Mouse (Mus musculus) heart, embryonic 16.5 days (tissue): ENCODE results near the gene Rab1a. TPM values are rescaled to one million over a fixed set of nuclear protein-coding genes. Genes with fewer than 3 reads are reported as not detected.
"Not testable (repeated sequence)": the region's sequence is repeated elsewhere in the genome, so short reads cannot be mapped to it uniquely, and the experiment has no call there.

Experiments
- ATAC-seq: fragments of 200-750 bp; cut with Nextera tagmentation; replicated peaks from 2 replicates; pipeline ENCODE4 v1.8.0; 2017; ENCODE audit warnings: moderate number of reproducible peaks; ENCODE audit not compliant: insufficient read depth, low FRiP score; ENCODE audit errors: extremely low read depth
- H3K27ac ChIP-seq: fragments of 300-500 bp; sonication (generic); 2 replicates; pipeline ENCODE4 v1.5.1; 2014; ENCODE audit warnings: mild to moderate bottlenecking, low read length, control low read depth, moderate library complexity
- H3K27me3 ChIP-seq: fragments of 300-500 bp; sonication (generic); 2 replicates; pipeline ENCODE4 v1.6.1; 2014; ENCODE audit warnings: low read length, mixed read lengths; ENCODE audit not compliant: control insufficient read depth, insufficient read depth
- H3K36me3 ChIP-seq: fragments of 300-500 bp; sonication (generic); 2 replicates; pipeline ENCODE4 v1.6.1; 2014; ENCODE audit not compliant: control insufficient read depth, insufficient read depth
- H3K4me1 ChIP-seq: fragments of 300-500 bp; sonication (generic); 2 replicates; pipeline ENCODE4 v1.6.1; 2014; ENCODE audit warnings: low read length, mixed read lengths; ENCODE audit not compliant: control insufficient read depth, insufficient read depth
- H3K4me2 ChIP-seq: fragments of 300-500 bp; sonication (generic); 2 replicates; pipeline ENCODE4 v1.6.1; 2014; ENCODE audit warnings: low read depth, mild to moderate bottlenecking, control low read depth, low read length
- H3K4me3 ChIP-seq: fragments of 300-500 bp; sonication (generic); 2 replicates; pipeline ENCODE4 v1.5.1; 2014; ENCODE audit warnings: mild to moderate bottlenecking, control low read depth, low read length
- H3K9ac ChIP-seq: fragments of 300-500 bp; sonication (generic); 2 replicates; pipeline ENCODE4 v1.6.1; 2014; ENCODE audit warnings: low read length, control low read depth
- H3K9me3 ChIP-seq: fragments of 300-500 bp; sonication (generic); replicated peaks from 2 replicates; pipeline ENCODE4 v1.6.1; 2016; ENCODE audit warnings: low read length; ENCODE audit not compliant: control insufficient read depth
- WGBS: fragments of 180-500 bp; shearing (Covaris S2); extraction: QIAGEN DNeasy Blood & Tissue Kit; methylation state at CpG from one replicate; pipeline ENCODE4 v1.1.7; 2014; 5-methylcytosine and 5-hydroxymethylcytosine counted together
- polyA plus RNA-seq: library from polyadenylated mRNA; unstranded; fragments of >200 nt; fragmentation: Nextera tagmentation; extraction: Ambion mirVana; gene quantifications from 2 replicates; pipeline ENCODE4 v1.2.1, GENCODE M21; 2015

Rab1a gene
- 194 and 228 TPM in 2 replicates for polyA plus RNA-seq

- Histone ChIP-seq H3K27me3 (no peaks in the 10 kb centered on the region), H3K4me2 (peak within 1 kb of the TSS; percentile 85), H3K9me3 (no peaks in the 10 kb centered on the region), H3K4me3 (peak within 1 kb of the TSS; percentile 84), H3K36me3 (no peaks in the 10 kb centered on the region), H3K27ac (peak within 1 kb of the TSS; percentile 98), H3K9ac (peak within 1 kb of the TSS; percentile 98), H3K4me1 (peaks cover 34% of the 10 kb centered on the region)
- under 1% methylated on average over 51 of the region's 54 CpGs for WGBS
- ATAC-seq, result peak; percentile 97
Measured at GRCm38 (mm10) chr11:20200713-20201575, at the start of gene Rab1a. Gene Rab1a, plus strand, starts transcription at chr11:20201432.

GRCm38 (mm10) chr11:20152107-20152901 lies 48.9 kb upstream of the Rab1a start:
- Histone ChIP-seq H3K9ac (no peak overlapping the region), H3K36me3 (no peaks in the 10 kb centered on the region), H3K27ac (no peak overlapping the region), H3K27me3 (no peaks in the 10 kb centered on the region), H3K4me1 (no peaks in the 10 kb centered on the region), H3K4me3 (no peak overlapping the region), H3K9me3 (peaks cover 7% of the 10 kb centered on the region; the same call in 1 of the 2 replicates), H3K4me2 (no peak overlapping the region)
- WGBS, result 84% methylated on average over 4 of the region's 4 CpGs
- ATAC-seq, result no peak

- not testable (repeated sequence) for H3K27ac ChIP-seq, H3K4me1 ChIP-seq, H3K9me3 ChIP-seq, H3K9ac ChIP-seq, H3K27me3 ChIP-seq, H3K36me3 ChIP-seq, H3K4me2 ChIP-seq, H3K4me3 ChIP-seq, ATAC-seq
- WGBS, result 90% methylated on average over 5 of the region's 5 CpGs
Measured at GRCm38 (mm10) chr11:20153542-20153941, 47.7 kb upstream of the Rab1a start.

- Histone ChIP-seq H3K36me3 (no peaks in the 10 kb centered on the region), H3K27me3 (no peaks in the 10 kb centered on the region), H3K9ac (no peak overlapping the region), H3K4me2 (no peak overlapping the region), H3K4me1 (no peaks in the 10 kb centered on the region), H3K27ac (no peak overlapping the region), H3K9me3 (no peaks in the 10 kb centered on the region), H3K4me3 (no peak overlapping the region)
- ATAC-seq, result no peak
Measured at GRCm38 (mm10) chr11:20158879-20159278, 42.4 kb upstream of the Rab1a start.

- Histone ChIP-seq H3K27me3 (no peaks in the 10 kb centered on the region), H3K27ac (no peak overlapping the region), H3K36me3 (no peaks in the 10 kb centered on the region), H3K4me3 (no peak overlapping the region), H3K9me3 (no peaks in the 10 kb centered on the region), H3K4me2 (no peak overlapping the region), H3K4me1 (no peaks in the 10 kb centered on the region), H3K9ac (no peak overlapping the region)
- WGBS, result 50% methylated on average over 4 of the region's 4 CpGs
- ATAC-seq, result no peak
Measured at GRCm38 (mm10) chr11:20164979-20165867, 36.0 kb upstream of the Rab1a start.

- WGBS, result 81% methylated on average over 4 of the region's 4 CpGs
- Histone ChIP-seq H3K36me3 (no peaks in the 10 kb centered on the region), H3K27ac (no peak overlapping the region), H3K27me3 (no peaks in the 10 kb centered on the region), H3K9me3 (no peaks in the 10 kb centered on the region), H3K9ac (no peak overlapping the region), H3K4me1 (no peaks in the 10 kb centered on the region), H3K4me3 (no peak overlapping the region), H3K4me2 (no peak overlapping the region)
- no peak for ATAC-seq
Measured at GRCm38 (mm10) chr11:20165991-20166390, 35.2 kb upstream of the Rab1a start.

GRCm38 (mm10) chr11:20166476-20166875 lies 34.8 kb upstream of the Rab1a start:
- not testable (repeated sequence) for ATAC-seq, H3K4me2 ChIP-seq, H3K4me3 ChIP-seq, H3K27ac ChIP-seq, H3K36me3 ChIP-seq, H3K4me1 ChIP-seq, H3K9ac ChIP-seq, H3K9me3 ChIP-seq, H3K27me3 ChIP-seq
- WGBS, result 63% methylated on average over 6 of the region's 6 CpGs

- no peak overlapping the region for H3K4me3 ChIP-seq
Measured at GRCm38 (mm10) chr11:20168972-20169371, 32.3 kb upstream of the Rab1a start.

More at GRCm38 (mm10) chr11:20168972-20169371, 32.3 kb upstream of the Rab1a start:
- ATAC-seq, result no peak
- no peaks in the 10 kb centered on the region for H3K27me3 ChIP-seq
- no peak overlapping the region for H3K9ac ChIP-seq
- no peak overlapping the region for H3K4me2 ChIP-seq
- WGBS, result 82% methylated on average over 11 of the region's 11 CpGs
- no peak overlapping the region for H3K27ac ChIP-seq
- no peaks in the 10 kb centered on the region for H3K4me1 ChIP-seq
- no peaks in the 10 kb centered on the region for H3K36me3 ChIP-seq
- H3K9me3 ChIP-seq, result no peaks in the 10 kb centered on the region
